Mouse (Mus musculus): ENCODE results near the gene Napsa.

Gene Napsa

GRCm38 (mm10) chr7:44626068-44626385 is 53.8 kb downstream of the Napsa start:
- DNase-seq (ENCODE audit: low spot score) = no peak

DNA sequence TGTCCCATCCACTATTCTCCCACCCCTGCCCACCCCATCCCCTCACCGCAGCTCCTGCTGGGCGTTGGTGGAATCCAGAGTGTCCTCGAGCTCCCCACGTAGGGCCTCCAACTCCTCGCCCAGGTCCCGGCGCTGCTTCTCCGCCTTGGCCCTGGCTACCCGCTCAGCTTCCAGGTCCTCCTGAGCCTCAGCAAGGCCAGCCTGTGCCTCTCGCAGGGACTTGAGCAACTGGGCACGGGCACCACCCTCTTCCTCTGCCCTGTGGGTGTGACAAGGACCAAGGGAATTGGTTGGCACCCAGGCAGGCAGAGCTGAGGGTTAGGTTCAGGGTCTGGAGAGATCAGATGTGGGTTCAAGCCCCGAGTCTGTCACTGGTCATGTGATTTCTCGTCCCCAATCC is 54.8 kb downstream of the Napsa start:
- DNase-seq (ENCODE audit: low spot score) = no peak

DNA sequence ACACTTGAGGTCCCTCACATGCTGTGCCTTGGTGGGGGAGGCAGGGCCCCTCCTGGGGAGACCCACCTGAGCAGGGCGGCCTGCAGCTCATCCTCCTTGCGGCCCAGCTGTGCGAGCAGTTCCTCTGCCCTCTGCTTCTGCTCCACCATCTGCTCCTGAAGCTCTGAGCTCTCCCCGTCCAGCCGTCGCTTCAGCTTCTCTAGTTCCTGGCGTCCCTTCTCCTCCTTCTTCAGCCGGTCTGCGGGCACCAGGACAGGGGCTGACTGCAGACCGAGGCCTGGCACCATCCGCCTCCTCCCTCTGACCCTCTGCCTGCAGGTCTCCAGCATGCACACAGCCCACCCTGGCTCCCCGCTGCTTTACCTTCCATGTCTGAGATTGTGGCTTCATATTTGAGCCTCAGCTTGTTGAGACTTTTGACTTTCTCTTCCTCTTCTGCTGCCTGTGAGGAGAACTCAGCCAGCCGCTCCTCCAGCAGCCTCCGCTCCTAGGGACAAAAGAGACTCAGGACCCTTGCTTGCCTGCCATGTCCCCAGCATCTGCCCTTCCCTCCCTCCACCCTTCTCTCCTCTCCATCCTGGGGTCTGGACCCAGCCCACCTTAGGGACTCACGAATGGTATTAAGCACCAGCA is 56.3 kb downstream of the Napsa start:
- no peak for DNase-seq (ENCODE audit: low spot score)

DNA sequence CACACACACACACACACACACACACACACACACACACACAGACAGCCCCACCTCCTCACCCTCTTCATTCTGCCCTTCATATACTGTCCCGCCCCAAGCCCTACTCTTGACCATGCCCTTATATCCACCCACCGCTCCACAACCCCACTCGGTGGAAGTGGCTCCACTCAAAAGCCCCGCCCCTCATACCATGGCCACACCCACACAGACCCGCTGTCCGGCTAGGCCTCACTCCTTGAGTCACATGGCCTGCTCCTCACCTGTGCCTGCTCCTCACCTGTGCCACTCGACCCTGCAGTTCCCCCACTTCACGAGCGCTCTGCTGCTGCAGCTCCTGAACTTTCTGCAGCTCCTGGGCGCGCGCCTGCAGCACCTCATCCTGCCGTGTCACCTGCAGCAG is 58.3 kb downstream of the Napsa start:
- no peak for DNase-seq (ENCODE audit: low spot score)

- DNase-seq (ENCODE audit: low spot score) = no peak
These were observed 60.5 kb downstream of the Napsa start for GRCm38 (mm10) chr7:44632676-44633075.

DNA sequence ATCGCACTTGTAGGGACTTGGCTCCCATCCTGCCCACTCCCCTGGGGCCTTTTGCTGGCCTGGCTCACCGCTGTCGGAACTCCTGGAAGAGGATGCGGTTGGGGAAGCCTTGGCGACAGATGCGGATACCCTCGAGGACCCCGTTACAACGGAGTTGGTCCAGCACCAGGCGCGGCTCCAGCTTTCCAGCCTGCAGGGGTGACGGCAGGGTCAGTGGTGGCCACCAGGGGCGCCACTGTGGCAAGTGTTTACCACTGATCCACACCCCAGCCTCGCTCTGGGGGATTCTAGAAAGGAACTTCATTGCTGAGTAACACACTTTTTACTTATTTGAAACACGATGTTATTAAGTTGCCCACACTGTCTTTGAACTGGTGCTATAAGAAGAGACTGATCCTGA is 61.2 kb downstream of the Napsa start:
- DNase-seq (ENCODE audit: low spot score) = no peak

All from ovary, postnatal 10 days (tissue).